Mouse (Mus musculus) G1E (cell line): ENCODE results near the gene Cdk5rap2. TPM values are rescaled to one million over a fixed set of nuclear protein-coding genes. Genes with fewer than 3 reads are reported as not detected.

Source experiments
- ATAC-seq: 2 replicates; pipeline ENCODE4 v1.8.0; 2016; ENCODE audit warnings: mild to moderate bottlenecking; ENCODE audit not compliant: insufficient number of reproducible peaks, poor library complexity, low FRiP score, severe bottlenecking; ENCODE audit errors: extremely low read depth
- DNase-seq: peaks from one replicate; pipeline ENCODE4 v3.0.0; 2012; ENCODE audit warnings: low spot score
- H3K27me3 ChIP-seq: 2 replicates; pipeline ENCODE4 v1.6.1; 2012; ENCODE audit warnings: mild to moderate bottlenecking, low read length, inconsistent platforms; ENCODE audit not compliant: insufficient read depth
- H3K36me3 ChIP-seq: replicated peaks from 2 replicates; pipeline ENCODE3; 2012; ENCODE audit warnings: mild to moderate bottlenecking, inconsistent platforms
- H3K4me1 ChIP-seq: 2 replicates; pipeline ENCODE4 v1.6.1; 2012; ENCODE audit warnings: low read depth, low read length, inconsistent platforms, mixed read lengths; ENCODE audit not compliant: insufficient read depth
- H3K4me3 ChIP-seq: 2 replicates; pipeline ENCODE4 v1.5.1; 2012; ENCODE audit warnings: low read depth, mild to moderate bottlenecking, inconsistent platforms, low read length, moderate library complexity, mixed read lengths
- H3K9me3 ChIP-seq: replicated peaks from 2 replicates; pipeline ENCODE4 v1.6.1; 2012; ENCODE audit warnings: inconsistent platforms
- CTCF ChIP-seq: IDR thresholded peaks from 2 replicates; pipeline ENCODE4 v1.5.1; 2012; ENCODE audit warnings: low read depth, low read length, inconsistent platforms, mixed read lengths
- GATA1 ChIP-seq: IDR thresholded peaks from 2 replicates; pipeline ENCODE4 v1.6.1; 2012; ENCODE audit warnings: borderline replicate concordance, low read length, inconsistent platforms, mixed read lengths
- GATA2 ChIP-seq: IDR thresholded peaks from 2 replicates; pipeline ENCODE4 v1.6.1; 2012; ENCODE audit warnings: low read depth, low read length, inconsistent platforms, borderline replicate concordance
- POLR2AphosphoS5 ChIP-seq: IDR thresholded peaks from 2 replicates; pipeline ENCODE4 v1.6.1; 2012; ENCODE audit warnings: low read depth, low read length, inconsistent platforms; ENCODE audit not compliant: insufficient replicate concordance
- TAL1 ChIP-seq: conservative IDR thresholded peaks from 2 replicates; pipeline ENCODE4 v1.6.1; 2012; ENCODE audit warnings: low read depth, low read length, inconsistent platforms, mixed read lengths
- polyA plus RNA-seq: library from polyadenylated mRNA; stranded (reverse); fragments of >175 nt; gene quantifications from 2 replicates; pipeline ENCODE4 v1.2.3, GENCODE M21; 2012
- total RNA-seq, 2 experiments: library from RNA; stranded (forward) in 1 of 2; stranded (reverse) in 1 of 2; fragments of 200-1000 nt in 1 of 2; fragments of >200 nt in 1 of 2; fragmentation: Nextera tagmentation in 1 of 2; gene quantifications; 2 replicates each; pipeline ENCODE4 v1.2.3; 2014 to 2017

Gene Cdk5rap2
- total and polyA plus RNA-seq, 3 experiments = 5.6 to 39.9 (median 29.3) TPM

DNA sequence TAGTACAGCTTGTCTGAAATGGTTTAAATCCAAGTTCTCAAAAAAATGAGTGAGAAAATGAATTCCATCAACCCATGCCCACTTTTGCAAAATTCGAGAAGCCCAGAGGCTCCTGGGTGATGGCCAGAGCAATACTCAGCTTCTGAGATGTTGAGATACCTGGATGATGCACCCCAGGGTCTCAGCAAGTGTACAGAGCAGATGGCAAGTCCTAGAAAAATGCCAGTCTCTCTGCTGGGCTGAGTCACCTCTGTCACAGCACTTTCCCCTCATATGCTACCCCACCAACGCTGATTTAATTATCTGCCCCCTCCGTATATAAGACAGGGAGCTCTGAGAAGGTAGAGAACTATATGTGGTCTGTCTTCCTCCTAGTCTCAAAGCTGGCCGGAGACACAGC, 137.3 kb downstream of the Cdk5rap2 start:
- ATAC-seq = no peak
- no peak for TF ChIP-seq TAL1
- no peak for TF ChIP-seq CTCF
- no peak for TF ChIP-seq GATA2
- TF ChIP-seq GATA1 = no peak
- TF ChIP-seq POLR2AphosphoS5 = no peak
- no peak overlapping the region for H3K4me3 ChIP-seq
- DNase-seq = no peak
- no peaks in the 10 kb centered on the region for H3K4me1 ChIP-seq
- H3K9me3 ChIP-seq = no peaks in the 10 kb centered on the region
- no peaks in the 10 kb centered on the region for H3K27me3 ChIP-seq
- H3K36me3 ChIP-seq = peaks cover 69% of the 10 kb centered on the region

DNA sequence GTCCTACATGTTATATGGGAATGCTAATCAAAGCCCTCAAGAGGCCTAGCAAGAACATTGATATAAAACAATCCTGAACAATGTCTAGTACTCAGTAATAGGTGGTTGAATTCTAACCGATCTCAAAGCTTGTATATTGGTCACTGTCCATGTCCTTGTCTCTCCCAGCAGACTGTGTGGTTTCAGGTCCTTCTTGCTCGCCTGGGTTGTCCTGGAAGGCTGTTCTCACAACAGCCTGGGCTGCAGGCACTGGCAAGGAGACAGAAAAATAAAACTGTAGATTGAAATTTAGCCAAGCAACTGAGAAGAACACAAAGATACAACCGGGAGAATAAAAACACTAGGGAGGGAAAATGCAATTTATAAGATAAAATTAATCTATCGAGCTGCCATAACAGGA, 137.7 kb downstream of the Cdk5rap2 start:
- DNase-seq = no peak
- no peaks in the 10 kb centered on the region for H3K4me1 ChIP-seq
- H3K9me3 ChIP-seq = no peaks in the 10 kb centered on the region
- no peak for TF ChIP-seq TAL1
- no peak for TF ChIP-seq GATA2
- no peak for TF ChIP-seq GATA1
- TF ChIP-seq POLR2AphosphoS5 = no peak
- TF ChIP-seq CTCF = no peak
- H3K4me3 ChIP-seq = no peak overlapping the region
- H3K27me3 ChIP-seq = no peaks in the 10 kb centered on the region
- H3K36me3 ChIP-seq = peaks cover 69% of the 10 kb centered on the region
- ATAC-seq = no peak

DNA sequence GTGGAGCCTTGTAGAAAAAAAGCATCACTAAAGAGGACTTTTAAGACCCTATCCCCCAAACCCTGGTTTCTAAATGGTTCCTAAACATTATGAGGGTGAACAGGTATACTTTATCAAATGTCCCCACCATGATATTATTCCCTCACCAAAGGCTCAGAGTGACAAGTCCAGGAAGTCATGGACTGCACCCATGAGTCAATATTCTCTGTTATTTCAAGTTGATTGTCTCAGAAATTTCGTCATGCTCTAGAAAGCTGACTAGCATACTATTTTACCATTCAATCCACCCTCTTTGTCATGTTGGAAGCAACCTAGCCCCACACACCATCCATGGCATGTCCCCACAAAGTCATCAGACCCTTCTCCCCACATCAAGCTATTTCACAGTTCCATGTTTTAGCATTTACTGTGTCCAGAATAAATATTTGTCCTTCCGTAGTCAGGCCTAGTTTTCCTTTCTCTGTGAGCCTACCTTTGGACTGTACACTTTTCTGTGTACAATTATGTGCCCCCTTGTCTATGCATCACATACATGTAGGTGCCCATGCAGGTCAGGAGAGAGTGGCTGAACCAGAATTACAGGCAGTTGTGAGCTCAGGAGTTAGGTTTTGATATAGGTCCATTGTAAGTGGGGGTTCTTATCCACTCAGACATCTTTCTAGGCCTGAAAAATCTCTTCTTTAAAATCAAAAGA, 142.9 kb downstream of the Cdk5rap2 start:
- H3K9me3 ChIP-seq = no peaks in the 10 kb centered on the region
- no peak overlapping the region for H3K4me3 ChIP-seq
- peaks cover 70% of the 10 kb centered on the region for H3K36me3 ChIP-seq
- H3K4me1 ChIP-seq = no peaks in the 10 kb centered on the region
- no peak for DNase-seq
- ATAC-seq = no peak
- no peaks in the 10 kb centered on the region for H3K27me3 ChIP-seq
- TF ChIP-seq TAL1 (no peak), GATA1 (no peak), CTCF (no peak), POLR2AphosphoS5 (no peak)

DNA sequence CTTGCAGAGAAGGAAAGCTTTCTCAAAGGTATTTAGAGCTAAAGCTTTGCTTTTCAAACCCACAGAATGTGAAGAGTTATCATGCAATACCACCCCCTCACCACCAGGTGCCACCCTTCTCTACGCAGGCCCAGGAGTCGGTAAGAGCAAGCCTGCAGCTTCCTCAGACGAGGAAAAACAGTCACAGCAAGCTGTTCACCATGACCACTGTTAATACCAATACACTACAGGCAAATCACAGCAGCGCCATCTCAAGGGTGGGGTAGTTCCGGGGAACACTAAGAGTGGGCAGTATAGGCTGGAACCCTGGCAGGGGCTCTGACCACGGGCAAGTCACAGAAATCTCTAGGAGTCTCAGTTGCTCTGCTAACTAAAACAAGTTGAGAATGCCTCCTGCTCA, 145.0 kb downstream of the Cdk5rap2 start:
- Histone ChIP-seq H3K4me3 (no peak overlapping the region), H3K36me3 (peaks cover 73% of the 10 kb centered on the region), H3K27me3 (no peaks in the 10 kb centered on the region), H3K9me3 (no peaks in the 10 kb centered on the region), H3K4me1 (no peaks in the 10 kb centered on the region; the same call in 1 of the 2 replicates)
- ATAC-seq = peak; percentile 54; the same call in 1 of the 2 replicates
- TF ChIP-seq CTCF = peak; percentile 77
- TF ChIP-seq TAL1 = no peak
- TF ChIP-seq GATA1 = no peak
- TF ChIP-seq POLR2AphosphoS5 = no peak
- DNase-seq = peak; percentile 13

DNA sequence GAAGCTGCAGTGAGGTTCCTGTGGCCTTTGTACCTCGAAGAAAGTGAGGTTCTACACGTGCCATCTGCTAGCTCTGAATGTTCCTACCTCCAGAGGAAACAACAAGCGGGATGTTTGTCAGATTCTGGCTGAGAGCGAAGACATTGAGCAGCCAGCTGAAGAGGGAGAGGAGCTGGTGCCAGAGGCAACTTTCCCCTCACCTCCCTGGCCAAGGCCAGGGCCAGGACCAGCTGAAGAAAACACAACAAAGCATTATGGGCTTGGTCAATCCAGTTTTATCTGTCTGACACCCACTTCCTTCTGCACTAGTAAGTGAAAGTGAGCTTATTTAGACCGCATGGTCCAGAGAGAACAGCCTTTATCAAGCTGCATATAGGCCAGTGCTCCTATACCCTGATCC, 147.4 kb downstream of the Cdk5rap2 start:
- TF ChIP-seq CTCF (no peak), POLR2AphosphoS5 (no peak), TAL1 (no peak), GATA1 (no peak), GATA2 (no peak)
- no peak for DNase-seq
- peaks cover 85% of the 10 kb centered on the region for H3K36me3 ChIP-seq
- H3K4me3 ChIP-seq = no peak overlapping the region
- no peak for ATAC-seq
- no peaks in the 10 kb centered on the region; the same call in 1 of the 2 replicates for H3K4me1 ChIP-seq
- H3K27me3 ChIP-seq = no peaks in the 10 kb centered on the region
- no peaks in the 10 kb centered on the region for H3K9me3 ChIP-seq

DNA sequence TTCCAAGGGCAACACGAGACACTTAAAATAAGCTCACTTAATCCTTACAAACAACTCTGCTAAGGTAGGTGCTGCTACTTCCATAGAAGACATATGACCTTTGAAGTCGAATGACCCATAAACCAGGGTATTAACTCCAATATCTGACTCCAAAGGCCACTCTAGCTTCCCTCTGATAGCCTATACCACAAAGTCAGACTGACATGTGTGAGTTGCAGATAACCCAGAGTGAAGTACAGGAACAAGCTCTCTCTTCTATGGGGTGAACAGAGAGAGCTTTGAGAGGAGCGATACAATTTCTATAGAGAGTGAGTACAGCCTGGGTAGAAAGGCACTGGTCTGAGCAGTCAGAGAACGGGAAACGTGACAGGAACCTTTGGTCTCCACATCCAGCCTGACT, 148.9 kb downstream of the Cdk5rap2 start:
- ATAC-seq (no peak), DNase-seq (no peak)
- Histone ChIP-seq H3K36me3 (peaks cover 86% of the 10 kb centered on the region), H3K9me3 (no peaks in the 10 kb centered on the region), H3K4me3 (no peak overlapping the region), H3K4me1 (no peaks in the 10 kb centered on the region; the same call in 1 of the 2 replicates), H3K27me3 (no peaks in the 10 kb centered on the region)
- TF ChIP-seq CTCF (no peak), GATA2 (no peak), TAL1 (no peak), GATA1 (no peak), POLR2AphosphoS5 (no peak)
